Mouse (Mus musculus) liver (tissue): ENCODE results near the gene Tecpr2.
"Not testable (repeated sequence)": the region's sequence is repeated elsewhere in the genome, so short reads cannot be mapped to it uniquely, and the experiment has no call there.

Experiments used
- DNase-seq: peaks from one replicate; pipeline ENCODE4 v3.0.0-alpha.2; 2020; ENCODE audit warnings: mixed read lengths

The Tecpr2 gene

DNA sequence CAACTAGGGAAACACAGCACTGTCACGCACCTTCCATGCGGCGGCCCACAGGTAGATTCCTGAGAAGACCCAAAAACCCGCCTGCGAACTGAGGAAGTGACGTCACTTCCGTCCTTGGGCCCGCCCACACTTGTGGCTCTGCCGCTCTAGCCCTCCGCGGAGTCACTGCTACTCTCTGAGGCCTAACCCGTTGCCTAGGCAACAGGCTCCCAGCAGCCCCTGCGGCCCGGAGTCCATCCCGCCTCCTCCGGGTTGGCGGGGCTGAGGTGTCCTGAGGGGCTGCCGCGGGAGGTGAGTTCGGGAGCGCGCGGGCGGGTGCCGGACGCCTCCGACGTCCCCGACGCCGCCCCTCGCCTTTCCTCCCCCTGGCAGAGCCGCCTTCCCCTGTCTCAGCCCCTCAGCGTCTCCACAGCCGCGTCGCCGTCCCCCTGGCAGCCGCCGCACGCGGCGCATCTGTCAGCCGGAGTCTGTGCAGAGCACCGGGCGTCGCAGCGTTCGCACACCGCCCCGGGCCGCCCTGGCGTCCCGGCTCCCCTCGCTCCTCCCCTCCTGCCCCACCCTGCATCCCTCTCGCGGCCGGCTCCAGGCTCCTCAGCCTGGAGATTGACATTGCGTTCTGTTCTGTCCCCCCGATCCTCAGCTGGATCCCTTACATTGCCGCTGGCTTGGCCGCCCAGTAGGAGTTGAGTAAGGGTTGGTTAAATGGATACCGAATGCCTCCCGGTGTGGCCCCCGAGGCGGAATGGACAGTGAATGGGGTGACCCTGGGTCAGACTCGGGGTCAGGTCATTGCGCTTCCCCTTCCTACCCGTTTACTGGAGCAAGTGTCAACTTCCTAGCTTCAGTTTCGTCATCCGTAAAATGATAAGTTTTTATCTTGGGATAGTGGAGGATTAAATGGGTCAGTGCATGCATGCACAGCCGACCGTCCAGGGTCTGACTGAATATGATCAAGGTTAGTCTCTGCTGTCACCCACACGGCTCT, at the start of gene Tecpr2, which contains the start of gene Cinp:
Gene Tecpr2 (plus strand): TSS at position 229 of the 985 bp plus-strand sequence.
Gene Cinp (minus strand): TSS at position 110 of the 985 bp plus-strand sequence.
- peak; percentile 98 for DNase-seq

GRCm38 (mm10) chr12:110840348-110841198, 48.5 kb upstream of the Tecpr2 start, which contains the start of gene Mok:
Gene Mok, minus strand, starts transcription at chr12:110840939.
- peak; percentile 95 for DNase-seq

DNA sequence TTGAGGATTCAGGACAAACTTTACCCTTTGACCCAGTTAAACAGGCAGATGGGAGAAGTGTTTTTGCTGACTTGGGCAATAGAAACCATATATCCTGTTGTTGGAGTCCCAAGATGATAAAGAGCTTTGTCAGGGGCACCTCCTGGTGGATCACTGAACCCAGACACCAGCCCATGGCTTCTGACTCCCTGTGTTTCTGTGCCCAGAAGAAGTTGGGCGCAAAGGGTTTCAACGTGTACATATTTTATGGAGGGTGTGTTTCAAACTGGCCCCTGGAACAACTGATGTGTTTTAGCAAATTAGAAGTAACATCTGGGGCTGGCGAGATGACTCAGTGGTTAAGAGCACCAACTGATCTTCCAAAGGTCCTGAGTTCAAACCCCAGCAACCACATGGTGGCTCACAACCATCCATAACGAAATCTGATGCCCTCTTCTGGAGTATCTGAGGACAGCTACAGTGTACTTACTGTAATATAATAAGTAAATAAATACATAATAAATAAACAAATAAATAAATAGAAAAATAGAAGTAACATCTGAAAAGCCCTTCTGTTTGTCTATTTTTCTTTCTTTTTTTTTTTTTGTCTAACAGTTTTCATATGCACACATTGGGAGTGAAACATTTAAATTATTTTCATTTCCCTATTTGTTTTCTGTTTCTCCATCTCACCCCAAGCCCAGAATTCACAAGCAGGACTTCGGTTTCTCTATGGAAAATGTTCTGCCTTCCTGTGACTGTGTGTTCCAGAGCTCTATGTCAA, 47.2 kb upstream of the Tecpr2 start:
- no peak for DNase-seq

- DNase-seq = peak; percentile 86
These were observed 45.6 kb upstream of the Tecpr2 start for GRCm38 (mm10) chr12:110843194-110844048.

GRCm38 (mm10) chr12:110844227-110845130, 44.6 kb upstream of the Tecpr2 start:
- peak; percentile 44 for DNase-seq

- DNase-seq = peak; percentile 97
These were observed 43.8 kb upstream of the Tecpr2 start for GRCm38 (mm10) chr12:110845131-110845880.

- DNase-seq = no peak
These were observed 42.8 kb upstream of the Tecpr2 start for GRCm38 (mm10) chr12:110846191-110846765.

DNA sequence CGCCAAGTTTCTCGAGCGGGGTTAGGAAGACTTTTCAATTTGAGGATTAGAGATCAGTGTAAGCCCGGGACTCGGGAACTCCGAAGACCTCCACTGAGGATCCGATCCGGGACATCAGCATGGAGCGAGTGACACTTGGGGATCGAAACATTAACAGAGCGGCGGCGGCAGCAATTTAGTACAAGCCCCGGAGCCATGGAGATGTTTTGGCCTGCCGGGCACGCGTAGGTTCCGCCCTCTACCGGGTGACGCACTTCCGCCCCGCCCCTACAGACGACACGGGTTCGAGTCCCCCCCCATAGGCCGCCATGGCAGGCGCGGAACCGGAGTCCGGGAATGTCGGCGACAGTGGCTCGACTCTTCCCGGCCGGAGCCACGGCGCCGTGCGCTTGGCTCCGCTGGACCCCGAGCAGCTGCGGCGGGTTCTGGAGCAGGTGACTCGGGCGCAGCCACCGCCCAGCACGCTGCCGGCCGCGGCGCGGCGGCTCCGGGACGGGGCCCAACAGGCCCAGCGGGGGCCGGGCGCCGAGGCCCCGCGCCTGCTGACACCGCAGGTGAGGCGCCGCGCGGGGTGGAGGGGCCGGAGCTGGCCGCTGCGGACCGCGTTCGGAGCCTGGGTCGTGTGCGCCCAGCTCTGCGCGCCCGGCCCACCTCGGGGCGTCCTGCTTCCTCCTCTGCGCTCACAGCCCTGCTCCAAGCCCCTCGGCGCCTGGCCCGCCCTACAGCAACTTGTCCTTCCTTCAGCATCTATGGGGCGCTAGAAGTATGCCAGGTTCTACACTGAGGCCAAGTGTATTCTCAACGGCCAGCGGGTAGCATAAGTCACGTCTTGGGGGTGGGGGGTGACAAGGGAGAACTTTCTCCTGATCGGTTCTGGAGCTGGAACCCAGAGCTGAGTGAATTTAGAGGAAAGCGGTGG, 38.8 kb upstream of the Tecpr2 start, which contains the start of gene Zfp839:
Gene Zfp839 (plus strand): TSS at position 244 of the 919 bp plus-strand sequence.
- DNase-seq = peak; percentile 84

DNA sequence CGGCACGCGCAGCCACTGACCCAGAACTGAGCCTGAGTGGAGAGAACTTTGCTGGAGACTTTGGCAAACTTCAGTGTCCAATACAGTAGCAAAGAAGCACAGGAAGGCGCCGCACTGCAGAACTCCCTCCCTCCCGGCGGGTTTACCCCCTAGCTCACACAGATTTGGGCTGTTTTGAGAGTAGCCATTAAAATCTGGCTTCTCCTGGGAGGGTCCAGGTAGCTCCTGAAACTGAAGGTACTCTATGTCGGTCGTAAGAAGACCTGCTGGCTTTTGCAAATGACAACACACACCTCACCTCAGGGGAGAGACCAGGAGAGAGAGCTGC, 38.2 kb upstream of the Tecpr2 start:
- no peak for DNase-seq

- DNase-seq = peak; percentile 66
These were observed 37.6 kb upstream of the Tecpr2 start for GRCm38 (mm10) chr12:110851414-110851813.

DNA sequence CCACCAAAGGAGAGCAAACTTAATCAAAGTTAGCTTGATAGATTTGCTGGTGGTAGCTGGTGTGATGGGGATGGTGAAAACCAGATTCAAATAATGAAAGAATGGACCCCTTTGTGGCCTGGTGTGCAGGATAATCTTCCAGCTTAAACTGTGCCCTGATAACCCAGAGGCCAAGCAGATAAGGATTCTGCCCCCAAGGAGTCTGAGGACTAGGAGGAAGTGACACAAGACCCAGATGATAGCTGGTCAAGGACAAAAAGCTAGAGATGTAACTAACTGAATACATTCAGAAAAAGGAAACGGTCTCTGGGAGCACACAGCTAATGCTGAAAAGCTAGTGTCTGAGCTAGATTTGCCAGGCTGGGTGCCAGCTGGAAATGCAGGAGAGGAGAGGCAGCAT, 37.1 kb upstream of the Tecpr2 start:
- DNase-seq = no peak

DNA sequence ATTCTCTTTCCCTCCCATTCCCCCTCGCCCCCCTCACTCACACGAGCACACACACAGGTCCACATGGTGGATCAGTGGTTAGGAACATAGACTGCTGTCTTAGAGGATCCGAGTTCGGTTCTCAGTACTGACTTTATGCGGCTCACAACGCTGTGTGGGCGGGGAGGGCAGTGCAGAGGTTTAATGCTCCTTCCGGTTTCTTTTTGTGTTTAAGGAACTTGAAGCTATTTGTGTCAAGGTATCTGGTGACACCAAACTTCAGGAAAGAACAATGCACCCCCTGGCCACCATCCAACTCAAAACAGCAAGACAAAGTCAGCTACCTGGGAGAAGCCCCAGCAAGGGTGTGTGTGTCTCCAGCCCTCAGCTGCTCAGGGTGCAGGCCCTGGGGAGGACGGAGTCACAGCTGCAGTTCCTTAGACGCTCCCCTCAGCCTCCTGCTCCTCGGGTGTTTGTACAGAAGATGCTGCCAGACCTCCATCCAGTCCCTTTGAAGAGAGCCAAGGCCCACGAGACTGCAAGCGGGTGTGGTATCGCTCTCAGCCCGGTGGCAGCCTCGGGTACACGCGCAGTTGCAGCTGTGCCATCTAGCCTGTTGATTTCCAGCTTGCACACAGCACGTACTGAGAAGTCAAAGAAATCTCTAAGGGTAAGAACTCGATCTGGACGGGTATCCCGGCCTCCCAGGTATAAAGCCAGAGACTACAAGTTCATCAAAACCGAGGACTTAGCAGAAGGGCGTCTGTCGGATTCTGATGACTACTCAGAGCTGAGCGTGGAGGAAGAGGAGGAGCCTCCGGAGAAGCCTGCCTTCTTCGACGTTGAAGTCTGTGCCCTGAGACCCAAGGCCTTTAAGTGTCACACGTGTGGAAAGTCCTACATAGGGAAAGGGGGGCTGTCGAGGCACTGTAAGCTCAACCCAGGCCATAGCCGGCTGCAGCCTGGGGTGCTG, 34.0 kb upstream of the Tecpr2 start:
- DNase-seq = no peak

GRCm38 (mm10) chr12:110857196-110857595, 31.9 kb upstream of the Tecpr2 start:
- no peak for DNase-seq

- DNase-seq = not testable (repeated sequence)
These were observed 30.4 kb upstream of the Tecpr2 start for GRCm38 (mm10) chr12:110858681-110859080.

DNA sequence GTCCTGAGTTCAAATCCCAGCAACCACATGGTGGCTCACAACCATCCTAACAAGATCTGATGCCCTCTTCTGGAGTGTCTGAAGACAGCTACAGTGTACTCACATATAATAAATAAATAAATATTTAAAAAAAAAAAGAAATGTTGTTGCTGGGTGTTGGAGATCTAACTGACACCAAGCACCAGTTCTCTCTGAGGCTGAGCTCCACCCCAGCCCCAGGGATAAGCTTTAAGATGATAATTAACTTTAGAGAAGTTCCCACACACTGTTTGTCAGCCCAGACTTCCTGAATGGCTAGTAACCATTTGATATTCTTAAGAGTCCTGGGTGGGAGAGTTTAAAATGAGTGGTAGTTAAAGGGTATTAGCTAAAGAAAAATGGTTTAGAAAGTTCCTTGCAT, 28.8 kb upstream of the Tecpr2 start:
- no peak for DNase-seq

DNA sequence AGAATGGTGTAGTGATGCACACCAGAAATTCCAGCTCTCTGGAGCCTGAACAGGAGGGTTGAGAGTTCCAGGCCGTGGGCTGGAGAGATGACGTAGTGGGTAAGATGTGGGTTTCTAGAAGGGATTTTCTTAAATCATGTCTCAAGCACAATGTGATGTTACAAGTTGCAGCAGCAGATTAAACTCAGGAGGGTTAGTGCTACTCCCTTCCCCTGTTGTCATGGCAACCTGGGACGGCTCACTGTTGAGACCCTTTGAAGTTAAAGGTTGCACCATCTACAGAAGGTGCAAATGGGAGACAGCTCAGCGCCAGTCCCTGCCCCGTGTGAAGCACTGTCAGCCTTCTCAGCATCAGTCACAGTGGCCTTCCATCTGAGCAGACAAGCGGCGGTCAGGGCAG, 27.8 kb upstream of the Tecpr2 start:
- DNase-seq = no peak

GRCm38 (mm10) chr12:110864008-110864407, 25.1 kb upstream of the Tecpr2 start:
- no peak for DNase-seq
